In genomic region chr7:144890661-144891060, GRCm38 (mm10) we compare ENCODE assay signal across 13 mouse cellular contexts. TPM values are rescaled to one million over a fixed set of nuclear protein-coding genes. Genes with fewer than 3 reads are reported as not detected.
"Had no signal": no experiment of that assay in that cellular context is flagged by ENCODE, and none has a peak within 500 bp of the region (broad histone marks: within the 10 kb centered on the region; RNA-seq: fewer than 3 reads in every experiment).

No protein-coding gene starts in this region.

RNA-seq across cellular contexts. Expression of gene Fgf15, which starts 5.7 kb away (rescaled TPM):
- total RNA-seq: megakaryocyte, adult 5-6 weeks; monocyte, adult 5-6 weeks; neutrophil, adult 5-6 weeks had no signal
- polyA plus RNA-seq: liver, embryonic 15.5 days; lung, embryonic 15.5 days; spleen, adult 2 months had no signal

RNA-seq across cellular contexts. Expression of gene Fgf4, which starts 43.5 kb away (rescaled TPM):
- total RNA-seq: megakaryocyte, adult 5-6 weeks; megakaryocyte-erythroid progenitor cell, adult 5-6 weeks; monocyte, adult 5-6 weeks had no signal
- polyA plus RNA-seq: liver, embryonic 15.5 days; lung, embryonic 15.5 days; midbrain, embryonic 10.5 days; midbrain, embryonic 12.5 days; midbrain, embryonic 14.5 days; midbrain, embryonic 16.5 days; neural tube, embryonic 14.5 days; spleen, adult 2 months; stomach, embryonic 15.5 days had no signal

RNA-seq across cellular contexts. Expression of gene Fgf3, which starts 52.8 kb away (rescaled TPM):
- total RNA-seq: monocyte, adult 5-6 weeks had no signal
- polyA plus RNA-seq: lung, embryonic 15.5 days; stomach, embryonic 15.5 days had no signal
